Mouse (Mus musculus): Measurements from ENCODE around the gene Ift80. TPM values are rescaled to one million over a fixed set of nuclear protein-coding genes. Genes with fewer than 3 reads are reported as not detected.

Gene Ift80
- polyA plus RNA-seq, 1 experiment: 17.0 TPM

- Histone ChIP-seq H3K4me3 (ENCODE audit: insufficient read depth, low read length) (no peak overlapping the region), H3K4me1 (ENCODE audit: control insufficient read depth, insufficient read depth, low read length) (no peaks in the 10 kb centered on the region), H3K27ac (ENCODE audit: insufficient read depth, low read length) (no peak overlapping the region)
- TF ChIP-seq CTCF (IDR thresholded peaks at IDR 0.05; ENCODE audit: extremely low read depth, insufficient read depth, low read length) (no peak), POLR2A (IDR thresholded peaks at IDR 0.05; ENCODE audit: extremely low read depth, insufficient read depth, low read length) (no peak)
Measured at GRCm38 (mm10) chr3:68897154-68897553, 107.2 kb downstream of the Ift80 start.

GRCm38 (mm10) chr3:68895426-68895825, 108.9 kb downstream of the Ift80 start:
- no peaks in the 10 kb centered on the region for H3K4me1 ChIP-seq (ENCODE audit: control insufficient read depth, insufficient read depth, low read length)
- no peak overlapping the region for H3K27ac ChIP-seq (ENCODE audit: insufficient read depth, low read length)
- no peak overlapping the region for H3K4me3 ChIP-seq (ENCODE audit: insufficient read depth, low read length)
- TF ChIP-seq POLR2A (IDR thresholded peaks at IDR 0.05; ENCODE audit: extremely low read depth, insufficient read depth, low read length) (no peak), CTCF (IDR thresholded peaks at IDR 0.05; ENCODE audit: extremely low read depth, insufficient read depth, low read length) (no peak)

- TF ChIP-seq CTCF (IDR thresholded peaks at IDR 0.05; ENCODE audit: extremely low read depth, insufficient read depth, low read length) (no peak), POLR2A (IDR thresholded peaks at IDR 0.05; ENCODE audit: extremely low read depth, insufficient read depth, low read length) (no peak)
- H3K27ac ChIP-seq (ENCODE audit: insufficient read depth, low read length): no peak overlapping the region
- H3K4me1 ChIP-seq (ENCODE audit: control insufficient read depth, insufficient read depth, low read length): no peaks in the 10 kb centered on the region
- no peak overlapping the region for H3K4me3 ChIP-seq (ENCODE audit: insufficient read depth, low read length)
Measured at GRCm38 (mm10) chr3:68886845-68887244, 117.5 kb downstream of the Ift80 start.

GRCm38 (mm10) chr3:68874079-68874478, 130.3 kb downstream of the Ift80 start:
- Histone ChIP-seq H3K4me1 (ENCODE audit: control insufficient read depth, insufficient read depth, low read length) (no peaks in the 10 kb centered on the region), H3K4me3 (ENCODE audit: insufficient read depth, low read length) (no peak overlapping the region), H3K27ac (ENCODE audit: insufficient read depth, low read length) (no peak overlapping the region)
- no peak for TF ChIP-seq POLR2A (IDR thresholded peaks at IDR 0.05; ENCODE audit: extremely low read depth, insufficient read depth, low read length)
- TF ChIP-seq CTCF (IDR thresholded peaks at IDR 0.05; ENCODE audit: extremely low read depth, insufficient read depth, low read length): no peak

GRCm38 (mm10) chr3:68870568-68870950, 133.8 kb downstream of the Ift80 start:
- peak overlapping the region; percentile 95 for H3K4me3 ChIP-seq (ENCODE audit: insufficient read depth, low read length)

GRCm38 (mm10) chr3:68869691-68870567, 134.4 kb downstream of the Ift80 start:
- Histone ChIP-seq H3K4me3 (ENCODE audit: insufficient read depth, low read length) (peak overlapping the region; percentile 95), H3K27ac (ENCODE audit: insufficient read depth, low read length) (peak overlapping the region; percentile 68), H3K4me1 (ENCODE audit: control insufficient read depth, insufficient read depth, low read length) (no peaks in the 10 kb centered on the region)
- TF ChIP-seq CTCF (IDR thresholded peaks at IDR 0.05; ENCODE audit: extremely low read depth, insufficient read depth, low read length) (peak; percentile 9; the same call in 1 of the 2 replicates), POLR2A (IDR thresholded peaks at IDR 0.05; ENCODE audit: extremely low read depth, insufficient read depth, low read length) (no peak)

More at GRCm38 (mm10) chr3:68870568-68870950, 133.8 kb downstream of the Ift80 start:
- no peak for TF ChIP-seq POLR2A (IDR thresholded peaks at IDR 0.05; ENCODE audit: extremely low read depth, insufficient read depth, low read length)
- no peak for TF ChIP-seq CTCF (IDR thresholded peaks at IDR 0.05; ENCODE audit: extremely low read depth, insufficient read depth, low read length)
- Histone ChIP-seq H3K27ac (ENCODE audit: insufficient read depth, low read length) (no peak overlapping the region), H3K4me1 (ENCODE audit: control insufficient read depth, insufficient read depth, low read length) (no peaks in the 10 kb centered on the region)

- no peaks in the 10 kb centered on the region for H3K4me1 ChIP-seq (ENCODE audit: control insufficient read depth, insufficient read depth, low read length)
- H3K4me3 ChIP-seq (ENCODE audit: insufficient read depth, low read length): peak within 1 kb of the TSS; percentile 95
- H3K27ac ChIP-seq (ENCODE audit: insufficient read depth, low read length): peak within 1 kb of the TSS; percentile 68
- TF ChIP-seq CTCF (IDR thresholded peaks at IDR 0.05; ENCODE audit: extremely low read depth, insufficient read depth, low read length) (no peak), POLR2A (IDR thresholded peaks at IDR 0.05; ENCODE audit: extremely low read depth, insufficient read depth, low read length) (no peak)
Measured at GRCm38 (mm10) chr3:68869211-68869690, 135.1 kb downstream of the Ift80 start, which contains the start of gene 1110032F04Rik. 1110032F04Rik (plus strand) TSS chr3:68869586.

GRCm38 (mm10) chr3:68852414-68852813, 152.0 kb downstream of the Ift80 start:
- Histone ChIP-seq H3K27ac (ENCODE audit: insufficient read depth, low read length) (no peak overlapping the region), H3K4me3 (ENCODE audit: insufficient read depth, low read length) (no peak overlapping the region)
- TF ChIP-seq POLR2A (IDR thresholded peaks at IDR 0.05; ENCODE audit: extremely low read depth, insufficient read depth, low read length) (no peak), CTCF (IDR thresholded peaks at IDR 0.05; ENCODE audit: extremely low read depth, insufficient read depth, low read length) (no peak)

GRCm38 (mm10) chr3:68848323-68848722, 156.0 kb downstream of the Ift80 start:
- Histone ChIP-seq H3K4me1 (ENCODE audit: control insufficient read depth, insufficient read depth, low read length) (no peaks in the 10 kb centered on the region), H3K4me3 (ENCODE audit: insufficient read depth, low read length) (no peak overlapping the region), H3K27ac (ENCODE audit: insufficient read depth, low read length) (no peak overlapping the region)
- TF ChIP-seq POLR2A (IDR thresholded peaks at IDR 0.05; ENCODE audit: extremely low read depth, insufficient read depth, low read length) (no peak), CTCF (IDR thresholded peaks at IDR 0.05; ENCODE audit: extremely low read depth, insufficient read depth, low read length) (no peak)

More at GRCm38 (mm10) chr3:68852414-68852813, 152.0 kb downstream of the Ift80 start:
- no peaks in the 10 kb centered on the region for H3K4me1 ChIP-seq (ENCODE audit: control insufficient read depth, insufficient read depth, low read length)

GRCm38 (mm10) chr3:68844025-68844424, 160.3 kb downstream of the Ift80 start:
- no peak overlapping the region for H3K4me3 ChIP-seq (ENCODE audit: insufficient read depth, low read length)
- TF ChIP-seq POLR2A (IDR thresholded peaks at IDR 0.05; ENCODE audit: extremely low read depth, insufficient read depth, low read length) (no peak), CTCF (IDR thresholded peaks at IDR 0.05; ENCODE audit: extremely low read depth, insufficient read depth, low read length) (no peak)

More at GRCm38 (mm10) chr3:68844025-68844424, 160.3 kb downstream of the Ift80 start:
- H3K4me1 ChIP-seq (ENCODE audit: control insufficient read depth, insufficient read depth, low read length): no peaks in the 10 kb centered on the region
- no peak overlapping the region for H3K27ac ChIP-seq (ENCODE audit: insufficient read depth, low read length)

Other genes with a start within 250 kb of the Ift80 start
- gene 1110032F04Rik, start 135.0 kb downstream of the Ift80 start, polyA plus RNA-seq (2012; rRNA removed): 15.6 and 18.9 TPM in 2 replicates
- 4.3 and 4.5 TPM in 2 replicates for gene Smc4, start 168 bp upstream of the Ift80 start, polyA plus RNA-seq (2012; rRNA removed)
- 10.5 and 13.4 TPM in 2 replicates for gene Trim59, start 40.2 kb upstream of the Ift80 start, polyA plus RNA-seq (2012; rRNA removed)
- gene Kpna4, start 122.5 kb upstream of the Ift80 start, polyA plus RNA-seq (2012; rRNA removed): 31.3 TPM in 2 replicates
- gene Arl14, start 217.8 kb upstream of the Ift80 start, polyA plus RNA-seq (2012; rRNA removed): not detected in 2 replicates